Mouse (Mus musculus) midbrain, embryonic 11.5 days (tissue): ENCODE measurements around the gene Mest. TPM values are rescaled to one million over a fixed set of nuclear protein-coding genes. Genes with fewer than 3 reads are reported as not detected.

ENCODE experiments used
- ATAC-seq: fragments of 200-750 bp; cut with Nextera tagmentation; 2 replicates; pipeline ENCODE4 v1.8.0; 2017; ENCODE audit warnings: moderate TSS enrichment, moderate library complexity; ENCODE audit not compliant: low FRiP score
- DNase-seq: peaks from one replicate; pipeline ENCODE4 v3.0.0; 2015; ENCODE audit warnings: low spot score; ENCODE audit errors: missing footprints
- H3K27ac ChIP-seq: fragments of 300-500 bp; sonication (generic); 2 replicates; pipeline ENCODE4 v1.5.1; 2014; ENCODE audit warnings: low read depth, low read length
- H3K27me3 ChIP-seq: fragments of 300-500 bp; sonication (generic); 2 replicates; pipeline ENCODE4 v1.6.1; 2014; ENCODE audit warnings: mild to moderate bottlenecking, low read length, moderate library complexity, mixed read lengths; ENCODE audit not compliant: control insufficient read depth, insufficient read depth
- H3K36me3 ChIP-seq: fragments of 300-500 bp; sonication (generic); 2 replicates; pipeline ENCODE4 v1.6.1; 2014; ENCODE audit warnings: mild to moderate bottlenecking, low read length, moderate library complexity, mixed read lengths; ENCODE audit not compliant: control insufficient read depth, insufficient read depth
- H3K4me1 ChIP-seq: fragments of 300-500 bp; sonication (generic); 2 replicates; pipeline ENCODE4 v1.6.1; 2014; ENCODE audit warnings: low read length; ENCODE audit not compliant: control insufficient read depth, insufficient read depth
- H3K4me2 ChIP-seq: fragments of 300-500 bp; sonication (generic); 2 replicates; pipeline ENCODE4 v1.6.1; 2014; ENCODE audit warnings: mild to moderate bottlenecking, moderate library complexity
- H3K4me3 ChIP-seq: fragments of 300-500 bp; sonication (generic); 2 replicates; pipeline ENCODE4 v1.5.1; 2014; ENCODE audit warnings: low read depth, low read length
- H3K9ac ChIP-seq: fragments of 300-500 bp; sonication (generic); 2 replicates; pipeline ENCODE4 v1.6.1; 2014; ENCODE audit warnings: low read length
- H3K9me3 ChIP-seq: fragments of 300-500 bp; sonication (generic); 2 replicates; pipeline ENCODE4 v1.6.1; 2016; ENCODE audit warnings: low read length; ENCODE audit not compliant: control insufficient read depth
- WGBS: fragments of 180-500 bp; shearing (Covaris S2); extraction: QIAGEN DNeasy Blood & Tissue Kit; methylation state at CpG from one replicate; pipeline ENCODE4 v1.1.7; 2014; 5-methylcytosine and 5-hydroxymethylcytosine counted together
- polyA plus RNA-seq: library from polyadenylated mRNA; unstranded; fragments of >200 nt; fragmentation: Nextera tagmentation; extraction: Ambion mirVana; gene quantifications from 2 replicates; pipeline ENCODE4 v1.2.1, GENCODE M21; 2014

The Mest gene
- polyA plus RNA-seq = 1,255 and 1,269 TPM in 2 replicates

- Histone ChIP-seq H3K27ac (peak within 1 kb of the TSS; percentile 72), H3K27me3 (no peaks in the 10 kb centered on the region), H3K36me3 (no peaks in the 10 kb centered on the region), H3K9me3 (no peaks in the 10 kb centered on the region), H3K4me1 (peaks cover 18% of the 10 kb centered on the region), H3K9ac (peak within 1 kb of the TSS; percentile 20; the same call in 1 of the 2 replicates), H3K4me2 (peak within 1 kb of the TSS; percentile 15), H3K4me3 (no peak within 1 kb of the TSS)
- 63% methylated on average over 7 of the region's 7 CpGs for WGBS
- ATAC-seq (no peak), DNase-seq (no peak)
Observed at GRCm38 (mm10) chr6:30723331-30723730, at the start of gene Mest. Mest (plus strand) TSS chr6:30723547.

DNA sequence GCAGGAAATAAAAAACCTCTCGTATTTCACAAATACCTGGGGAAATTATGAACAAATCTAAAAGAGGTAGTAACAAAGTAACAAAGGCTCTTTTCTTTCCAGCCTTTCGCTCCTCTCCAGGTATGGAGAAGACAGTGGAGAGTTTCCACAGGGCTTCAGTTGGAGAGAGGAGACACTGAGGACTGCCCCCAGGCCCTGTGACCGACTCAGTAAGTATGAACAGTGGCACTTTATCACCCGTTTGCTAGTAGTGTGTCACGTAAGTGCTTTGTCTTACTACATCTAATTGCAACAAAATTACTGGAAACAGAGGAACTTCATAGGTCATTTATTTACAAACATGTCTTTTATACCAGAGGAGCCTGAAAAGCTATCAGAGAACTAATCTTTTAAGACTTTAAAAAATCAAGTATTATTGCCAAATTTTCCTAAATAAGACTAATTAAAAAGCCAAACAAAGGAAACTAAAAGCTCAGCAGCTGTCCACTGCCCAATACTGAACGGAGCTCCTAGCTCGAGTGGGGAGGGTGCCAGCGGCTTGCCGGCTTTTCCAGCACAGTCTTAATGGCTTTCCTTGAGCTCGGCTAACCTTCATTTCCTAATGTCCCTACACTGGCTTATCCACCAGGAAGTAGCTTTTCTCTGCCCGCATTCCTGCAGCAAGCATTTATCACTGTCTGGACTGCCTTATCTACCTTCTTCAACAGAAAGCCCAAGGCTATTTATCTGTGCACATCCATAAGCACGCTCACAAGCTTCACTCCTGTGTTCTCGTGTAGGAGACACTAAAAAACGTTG is 49.4 kb upstream of the Mest start:
- H3K9me3 ChIP-seq = no peaks in the 10 kb centered on the region
- no peak overlapping the region for H3K4me2 ChIP-seq
- H3K9ac ChIP-seq = 0 out of 2 replicates have a peak overlapping the region, but pooled peaks have one; percentile 2
- DNase-seq (no peak), ATAC-seq (no peak)
- peak overlapping the region; percentile 42; the same call in 1 of the 2 replicates for H3K27ac ChIP-seq
- peaks cover 31% of the 10 kb centered on the region for H3K4me1 ChIP-seq
- WGBS = 46% methylated on average over 14 of the region's 14 CpGs
- no peaks in the 10 kb centered on the region for H3K36me3 ChIP-seq
- H3K4me3 ChIP-seq = no peak overlapping the region
- no peaks in the 10 kb centered on the region for H3K27me3 ChIP-seq

DNA sequence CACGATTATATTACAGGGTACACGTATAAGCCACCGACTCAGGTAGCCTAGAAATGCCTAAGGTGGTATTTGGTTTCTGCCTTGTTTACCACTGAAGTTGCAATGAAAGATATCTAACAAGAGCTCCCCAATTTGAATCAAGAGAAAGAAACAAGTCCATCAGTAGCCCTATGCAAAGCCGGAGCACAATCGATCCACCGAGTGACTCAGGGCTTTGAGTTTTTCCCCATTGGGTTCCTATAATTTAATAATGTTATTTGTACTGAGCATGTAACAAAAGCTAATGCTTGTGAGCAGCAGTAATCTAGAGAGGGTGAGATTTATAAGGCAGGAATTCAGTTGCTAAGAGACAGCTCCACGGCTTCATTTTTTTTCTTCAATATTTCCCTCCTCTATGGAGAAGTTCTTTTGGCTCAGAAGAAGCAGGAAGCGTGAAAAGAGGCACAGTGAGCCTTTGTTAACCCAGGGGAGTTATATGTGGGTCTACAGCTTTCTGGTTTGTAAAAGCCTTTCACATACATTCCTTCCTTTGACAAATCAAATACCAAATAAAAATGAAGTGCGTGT is 48.5 kb upstream of the Mest start:
- Histone ChIP-seq H3K4me3 (no peak overlapping the region), H3K9me3 (no peaks in the 10 kb centered on the region), H3K9ac (no peak overlapping the region; the same call in 1 of the 2 replicates), H3K27me3 (no peaks in the 10 kb centered on the region), H3K36me3 (no peaks in the 10 kb centered on the region), H3K4me1 (peaks cover 33% of the 10 kb centered on the region), H3K27ac (peak overlapping the region; percentile 57), H3K4me2 (peak overlapping the region; percentile 5; the same call in 1 of the 2 replicates)
- peak; percentile 90 for DNase-seq
- ATAC-seq = peak; percentile 21; the same call in 1 of the 2 replicates
- WGBS = 49% methylated on average over 9 of the region's 9 CpGs

DNA sequence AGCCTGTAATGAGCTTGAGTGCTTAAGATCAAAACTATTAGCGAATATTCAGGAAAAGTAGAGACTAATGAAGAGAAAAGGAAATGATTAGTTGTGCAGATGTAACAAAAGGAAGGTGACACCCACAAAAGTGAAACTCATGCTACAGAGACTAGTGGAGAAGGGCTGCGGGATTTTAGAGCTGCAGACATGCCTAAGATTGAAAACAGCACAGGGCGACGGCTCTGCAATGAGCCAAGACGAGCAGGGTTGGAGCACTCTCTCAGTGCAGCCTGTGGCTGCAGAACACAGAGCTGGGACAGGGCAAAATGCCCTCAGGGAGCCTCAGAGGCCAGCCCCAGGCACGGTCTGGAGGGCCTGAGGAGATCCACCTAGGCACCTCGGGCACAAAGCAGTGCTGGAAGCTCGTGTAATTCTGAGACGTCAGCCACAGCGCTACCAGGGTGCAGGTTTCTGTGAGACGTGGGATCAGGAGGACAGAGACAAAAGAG is 48.0 kb upstream of the Mest start:
- Histone ChIP-seq H3K9ac (peak overlapping the region; percentile 49), H3K4me2 (peak overlapping the region; percentile 17; the same call in 1 of the 2 replicates), H3K4me1 (peaks cover 33% of the 10 kb centered on the region), H3K4me3 (no peak overlapping the region), H3K36me3 (no peaks in the 10 kb centered on the region), H3K27me3 (no peaks in the 10 kb centered on the region), H3K9me3 (no peaks in the 10 kb centered on the region), H3K27ac (peak overlapping the region; percentile 57)
- DNase-seq (peak; percentile 92), ATAC-seq (peak; percentile 76)
- 12% methylated on average over 11 of the region's 11 CpGs for WGBS

GRCm38 (mm10) chr6:30676506-30676905 is 46.8 kb upstream of the Mest start:
- H3K9me3 ChIP-seq = no peaks in the 10 kb centered on the region
- H3K4me1 ChIP-seq = peaks cover 33% of the 10 kb centered on the region
- WGBS = 90% methylated on average over 6 of the region's 6 CpGs
- H3K4me3 ChIP-seq = no peak overlapping the region
- DNase-seq = no peak
- H3K4me2 ChIP-seq = no peak overlapping the region
- ATAC-seq = no peak
- H3K27ac ChIP-seq = no peak overlapping the region
- H3K27me3 ChIP-seq = no peaks in the 10 kb centered on the region
- H3K9ac ChIP-seq = no peak overlapping the region
- no peaks in the 10 kb centered on the region for H3K36me3 ChIP-seq

GRCm38 (mm10) chr6:30677591-30677990 is 45.8 kb upstream of the Mest start:
- 71% methylated on average over 9 of the region's 9 CpGs for WGBS

GRCm38 (mm10) chr6:30678482-30678881 is 44.9 kb upstream of the Mest start:
- Histone ChIP-seq H3K27ac (no peak overlapping the region; the same call in 1 of the 2 replicates), H3K4me3 (no peak overlapping the region), H3K4me2 (no peak overlapping the region), H3K27me3 (no peaks in the 10 kb centered on the region), H3K9ac (peak overlapping the region; percentile 24; the same call in 1 of the 2 replicates), H3K36me3 (no peaks in the 10 kb centered on the region), H3K9me3 (no peaks in the 10 kb centered on the region), H3K4me1 (peaks cover 33% of the 10 kb centered on the region)
- peak; percentile 72; the same call in 1 of the 2 replicates for ATAC-seq
- WGBS = 53% methylated on average over 6 of the region's 6 CpGs
- DNase-seq = no peak

More at GRCm38 (mm10) chr6:30677591-30677990, 45.8 kb upstream of the Mest start:
- Histone ChIP-seq H3K4me1 (peaks cover 33% of the 10 kb centered on the region), H3K4me2 (no peak overlapping the region), H3K4me3 (no peak overlapping the region), H3K9ac (no peak overlapping the region), H3K36me3 (no peaks in the 10 kb centered on the region), H3K27me3 (no peaks in the 10 kb centered on the region), H3K27ac (no peak overlapping the region), H3K9me3 (no peaks in the 10 kb centered on the region)
- ATAC-seq (no peak), DNase-seq (no peak)

GRCm38 (mm10) chr6:30679567-30679966 is 43.8 kb upstream of the Mest start:
- H3K36me3 ChIP-seq = no peaks in the 10 kb centered on the region
- H3K4me2 ChIP-seq = no peak overlapping the region
- no peak overlapping the region for H3K4me3 ChIP-seq
- 76% methylated on average over 5 of the region's 5 CpGs for WGBS
- ATAC-seq = no peak
- no peak overlapping the region for H3K27ac ChIP-seq
- H3K9me3 ChIP-seq = no peaks in the 10 kb centered on the region
- peaks cover 25% of the 10 kb centered on the region for H3K4me1 ChIP-seq
- H3K27me3 ChIP-seq = no peaks in the 10 kb centered on the region
- DNase-seq = no peak
- no peak overlapping the region for H3K9ac ChIP-seq

GRCm38 (mm10) chr6:30680442-30680841 is 42.9 kb upstream of the Mest start:
- 80% methylated on average over 7 of the region's 7 CpGs for WGBS
- no peak overlapping the region for H3K27ac ChIP-seq
- H3K9me3 ChIP-seq = no peaks in the 10 kb centered on the region
- H3K4me2 ChIP-seq = no peak overlapping the region
- H3K4me3 ChIP-seq = no peak overlapping the region
- H3K36me3 ChIP-seq = no peaks in the 10 kb centered on the region
- no peaks in the 10 kb centered on the region for H3K27me3 ChIP-seq
- no peak for ATAC-seq
- H3K4me1 ChIP-seq = peaks cover 16% of the 10 kb centered on the region
- no peak for DNase-seq
- no peak overlapping the region for H3K9ac ChIP-seq
